Mouse (Mus musculus) lung, adult 2 months (tissue): Measurements from ENCODE around the gene Ascc1. TPM values are rescaled to one million over a fixed set of nuclear protein-coding genes. Genes with fewer than 3 reads are reported as not detected.

Source experiments
- DNase-seq: peaks from one replicate; pipeline ENCODE4 v3.0.0; 2022
- H3K4me1 ChIP-seq: fragments of 200-500 bp; 2 replicates; pipeline ENCODE4 v1.6.1; 2011; ENCODE audit warnings: low read length; ENCODE audit not compliant: control insufficient read depth, insufficient read depth
- H3K4me3 ChIP-seq: fragments of 200-500 bp; replicated peaks from 2 replicates; pipeline ENCODE3; 2011; ENCODE audit warnings: low read depth, mild to moderate bottlenecking, control low read depth, low read length; ENCODE audit errors: extremely low read depth
- CTCF ChIP-seq: fragments of 200-500 bp; IDR thresholded peaks from 2 replicates; pipeline ENCODE4 v1.5.1; 2011; ENCODE audit warnings: mild to moderate bottlenecking, low read length, control low read depth; ENCODE audit not compliant: insufficient read depth
- POLR2A ChIP-seq: fragments of 200-500 bp; IDR thresholded peaks from 2 replicates; pipeline ENCODE4 v1.6.1; 2011; ENCODE audit warnings: low read depth, mild to moderate bottlenecking, control low read depth, low read length, borderline replicate concordance; ENCODE audit errors: extremely low read depth
- WGBS: fragments of 180-500 bp; shearing (Covaris S2); methylation state at CpG from one replicate; pipeline ENCODE4 v1.1.7; 2018; 5-methylcytosine and 5-hydroxymethylcytosine counted together
- polyA plus RNA-seq: library from polyadenylated mRNA; depleted of rRNA; stranded (reverse); fragments of >200 nt; gene quantifications from 2 replicates; pipeline ENCODE4 v1.2.3, GENCODE M21; 2012

The Ascc1 gene
- polyA plus RNA-seq, 1 experiment, result 29.5 TPM

DNA sequence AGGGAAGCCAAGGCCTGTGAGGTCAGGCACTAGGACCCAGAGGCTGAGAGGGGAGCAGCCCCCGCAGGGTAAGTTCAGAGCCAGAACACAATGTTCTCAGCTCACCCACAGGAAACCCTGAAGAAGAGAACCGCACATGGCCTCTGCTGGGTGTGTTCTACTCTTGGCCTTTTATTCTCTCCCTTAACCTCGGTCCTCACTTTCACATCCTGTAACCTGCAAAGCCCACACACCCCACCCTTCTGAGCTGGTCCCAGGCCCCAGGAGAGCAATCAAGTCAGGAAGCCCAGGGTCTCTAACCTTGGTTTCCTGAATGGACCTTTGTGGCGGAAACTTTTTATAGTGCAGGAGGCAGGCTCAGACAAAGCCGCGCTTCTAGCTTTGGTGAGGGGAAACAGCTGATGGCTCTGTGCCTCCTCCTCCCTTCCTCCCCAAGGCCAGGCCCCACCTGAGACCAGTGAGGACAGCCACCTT, 28.4 kb upstream of the Ascc1 start:
- WGBS, result 10% methylated on average over 6 of the region's 6 CpGs
- peak; percentile 50 for DNase-seq
- Histone ChIP-seq H3K4me1 (peaks cover 50% of the 10 kb centered on the region), H3K4me3 (no peak overlapping the region)
- TF ChIP-seq CTCF, result no peak
- TF ChIP-seq POLR2A, result no peak; the same call in 1 of the 2 replicates

- Histone ChIP-seq H3K4me3 (no peak overlapping the region), H3K4me1 (peaks cover 53% of the 10 kb centered on the region)
- 68% methylated on average over 3 of the region's 3 CpGs for WGBS
- no peak for TF ChIP-seq POLR2A
- TF ChIP-seq CTCF, result no peak
- DNase-seq, result no peak
Observed at GRCm38 (mm10) chr10:59974786-59975185, 27.8 kb upstream of the Ascc1 start.

DNA sequence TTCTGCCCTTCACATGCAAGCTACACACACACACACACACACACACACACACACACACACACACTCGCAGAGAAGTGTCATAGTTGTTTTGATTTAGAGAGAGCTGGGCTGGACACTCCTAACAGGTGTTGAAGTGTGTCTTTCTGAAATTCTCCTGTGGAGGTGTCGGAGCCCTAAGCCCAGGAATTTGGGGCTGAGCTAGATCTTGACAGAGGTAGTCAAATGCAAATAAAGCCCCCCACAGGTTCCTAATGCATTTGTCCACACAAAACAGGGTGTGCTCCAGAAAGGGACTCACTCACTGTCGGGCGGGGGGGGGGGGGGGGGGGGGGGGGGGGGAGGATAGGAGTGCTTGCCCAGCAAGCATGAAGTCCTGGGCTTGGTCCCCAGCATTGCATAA, 25.5 kb upstream of the Ascc1 start:
- TF ChIP-seq CTCF (no peak), POLR2A (no peak)
- WGBS, result 58% methylated on average over 4 of the region's 4 CpGs
- H3K4me1 ChIP-seq, result peaks cover 50% of the 10 kb centered on the region
- no peak for DNase-seq
- H3K4me3 ChIP-seq, result no peak overlapping the region

DNA sequence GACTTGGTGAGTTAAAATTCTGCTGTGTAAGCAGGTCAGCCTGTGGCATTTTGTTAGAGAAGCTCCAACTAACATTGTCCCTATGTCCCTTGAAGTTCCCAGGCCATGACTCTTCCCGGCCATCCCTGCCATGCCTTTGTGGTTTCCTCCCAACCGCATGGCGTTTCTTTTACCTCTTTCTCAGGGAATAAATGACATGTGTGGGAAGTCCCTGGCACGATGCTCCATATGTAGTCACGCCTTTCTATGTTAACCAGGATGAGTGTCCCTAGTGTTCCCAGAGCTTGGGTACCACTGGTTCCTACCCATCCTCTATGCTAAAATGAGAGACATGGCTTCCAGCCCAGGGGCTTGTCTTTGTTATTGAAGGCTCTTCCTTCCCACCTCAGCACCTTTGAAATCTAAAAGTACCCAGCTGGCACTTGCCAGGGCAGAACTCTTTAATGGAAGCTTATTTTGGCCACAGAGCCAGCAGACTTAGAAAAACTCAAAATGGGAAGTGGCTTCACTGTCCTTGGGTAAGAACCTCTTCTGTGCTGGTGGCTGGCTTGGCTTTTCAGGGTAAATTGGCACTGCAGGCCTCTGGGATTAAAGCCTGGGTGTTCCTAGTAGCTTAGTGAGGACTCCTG, 24.8 kb upstream of the Ascc1 start:
- Histone ChIP-seq H3K4me3 (no peak overlapping the region), H3K4me1 (peaks cover 50% of the 10 kb centered on the region)
- no peak for TF ChIP-seq POLR2A
- TF ChIP-seq CTCF, result no peak
- DNase-seq, result no peak
- WGBS, result 83% methylated on average over 5 of the region's 5 CpGs

DNA sequence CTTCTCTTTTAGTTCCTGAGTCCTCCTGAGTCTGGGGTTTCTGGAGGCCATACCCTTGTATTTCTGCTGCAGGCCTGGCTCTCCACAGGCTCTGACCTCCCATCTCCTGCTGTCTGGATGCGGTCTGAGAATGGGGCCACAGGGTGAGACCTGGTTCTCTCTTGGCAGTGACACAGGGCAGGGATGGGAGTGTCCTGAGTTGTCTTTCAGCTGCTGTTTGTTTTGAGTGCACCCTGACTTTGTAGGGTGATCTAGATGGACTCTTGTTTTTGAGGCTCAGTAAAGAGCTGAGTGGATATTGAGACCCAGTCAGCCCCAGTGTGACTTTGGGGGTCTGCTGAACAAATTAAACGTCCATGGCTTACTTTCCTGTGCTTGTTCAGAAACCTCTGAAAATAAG, 24.2 kb upstream of the Ascc1 start:
- Histone ChIP-seq H3K4me3 (no peak overlapping the region), H3K4me1 (peaks cover 45% of the 10 kb centered on the region)
- TF ChIP-seq POLR2A (no peak; the same call in 1 of the 2 replicates), CTCF (no peak)
- DNase-seq, result no peak
- WGBS, result 20% methylated on average over 2 of the region's 2 CpGs

- 23% methylated on average over 11 of the region's 11 CpGs for WGBS
- DNase-seq, result peak; percentile 88
- TF ChIP-seq POLR2A (0 out of 2 replicates have a peak, but pooled peaks have one; percentile 13), CTCF (no peak)
- H3K4me1 ChIP-seq, result peaks cover 38% of the 10 kb centered on the region
- no peak overlapping the region for H3K4me3 ChIP-seq
Observed at GRCm38 (mm10) chr10:59978873-59979743, 23.5 kb upstream of the Ascc1 start.

GRCm38 (mm10) chr10:59980815-59981244, 21.8 kb upstream of the Ascc1 start:
- no peak overlapping the region for H3K4me3 ChIP-seq

GRCm38 (mm10) chr10:59981336-59981735, 21.3 kb upstream of the Ascc1 start:
- WGBS, result 47% methylated on average over 4 of the region's 4 CpGs
- H3K4me1 ChIP-seq, result peaks cover 29% of the 10 kb centered on the region
- TF ChIP-seq CTCF, result no peak
- no peak for TF ChIP-seq POLR2A
- H3K4me3 ChIP-seq, result no peak overlapping the region
- DNase-seq, result no peak

More at GRCm38 (mm10) chr10:59980815-59981244, 21.8 kb upstream of the Ascc1 start:
- 54% methylated on average over 6 of the region's 6 CpGs for WGBS
- H3K4me1 ChIP-seq, result peaks cover 29% of the 10 kb centered on the region
- peak; percentile 22; the same call in 1 of the 2 replicates for TF ChIP-seq POLR2A
- no peak for TF ChIP-seq CTCF
- no peak for DNase-seq

GRCm38 (mm10) chr10:59981792-59982191, 20.8 kb upstream of the Ascc1 start:
- WGBS, result 66% methylated on average over 9 of the region's 9 CpGs
- DNase-seq, result no peak
- peaks cover 29% of the 10 kb centered on the region for H3K4me1 ChIP-seq
- TF ChIP-seq CTCF, result no peak
- no peak for TF ChIP-seq POLR2A
- H3K4me3 ChIP-seq, result no peak overlapping the region
